Mouse (Mus musculus): ENCODE data around the gene Fgf10.

The Fgf10 gene

DNA sequence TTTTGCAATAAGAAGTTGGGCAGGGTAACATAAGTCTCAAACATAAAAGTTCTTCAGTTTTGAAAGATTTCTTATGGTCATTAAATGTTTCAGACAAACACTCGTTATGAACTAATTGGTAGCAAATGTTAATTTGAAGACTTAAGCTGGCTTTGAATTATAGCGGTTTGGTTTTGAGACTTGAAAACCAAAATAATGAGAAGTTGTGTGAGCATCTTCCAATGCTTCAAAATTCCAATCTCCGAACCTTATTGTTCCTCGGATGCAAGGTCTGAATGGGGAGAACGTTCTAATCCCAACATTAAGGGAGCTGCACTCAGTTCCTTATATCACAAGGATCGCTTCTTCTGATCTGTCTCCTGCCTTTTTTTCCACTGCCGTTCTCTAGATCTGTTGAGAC, at the start of gene Fgf10:
TSS of gene Fgf10 (plus strand) at position 301 of the 400 bp plus-strand sequence.
- DNase-seq (ENCODE audit: low spot score) = no peak

DNA sequence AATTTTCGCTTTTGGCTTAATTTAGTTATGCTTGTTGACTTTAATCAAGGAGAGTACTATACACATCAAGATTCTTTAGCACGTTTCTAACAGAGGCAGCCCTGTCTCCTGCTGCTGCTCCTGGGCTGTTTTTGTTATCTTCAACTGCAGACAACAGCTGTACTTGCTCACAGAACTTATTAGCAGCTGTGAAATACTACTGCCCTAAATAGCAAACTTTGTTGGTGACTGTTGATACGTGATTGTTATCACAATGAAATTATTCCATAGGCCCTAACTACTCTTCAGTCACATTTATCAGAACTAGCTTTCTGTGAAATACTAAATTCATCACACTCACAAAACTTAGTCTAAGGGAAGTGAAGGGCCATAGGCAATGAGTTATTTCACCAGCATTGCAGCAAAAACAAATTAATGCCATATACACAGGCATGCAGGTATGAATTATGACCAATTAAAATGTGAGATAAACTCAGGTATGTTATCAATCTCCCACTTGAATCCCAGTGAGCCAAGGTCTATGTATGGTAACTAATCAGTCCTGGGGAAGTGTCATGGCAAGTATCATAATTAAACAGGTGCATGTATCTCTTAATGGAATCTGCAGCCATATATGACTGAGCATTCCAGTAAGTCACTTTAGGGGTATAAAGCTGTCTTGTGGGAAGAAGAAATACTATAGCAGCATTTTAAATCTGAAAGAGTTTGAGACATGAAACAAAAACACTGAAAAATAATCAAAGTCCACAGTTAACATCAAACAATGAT, 39.7 kb upstream of the Fgf10 start:
- no peak for DNase-seq (ENCODE audit: low spot score)

DNA sequence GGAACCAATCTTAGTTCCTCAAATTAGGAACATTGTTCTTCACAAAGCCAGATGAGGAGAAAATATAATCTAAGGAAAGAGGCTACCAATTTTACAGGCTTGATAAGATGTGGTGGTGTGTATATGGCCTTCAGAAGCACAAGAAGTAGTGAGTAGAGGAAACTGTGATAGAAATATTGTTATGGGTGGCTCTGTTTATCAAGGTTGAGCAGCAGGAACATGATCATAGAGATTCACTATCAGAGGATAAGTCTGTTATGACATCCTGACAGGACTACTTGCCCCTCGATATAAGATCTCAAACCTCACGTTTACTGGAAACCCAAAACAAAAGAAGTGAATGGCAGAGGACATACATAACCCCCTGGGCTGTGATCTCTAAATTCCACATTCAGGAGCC, 38.1 kb upstream of the Fgf10 start:
- no peak for DNase-seq (ENCODE audit: low spot score)

DNA sequence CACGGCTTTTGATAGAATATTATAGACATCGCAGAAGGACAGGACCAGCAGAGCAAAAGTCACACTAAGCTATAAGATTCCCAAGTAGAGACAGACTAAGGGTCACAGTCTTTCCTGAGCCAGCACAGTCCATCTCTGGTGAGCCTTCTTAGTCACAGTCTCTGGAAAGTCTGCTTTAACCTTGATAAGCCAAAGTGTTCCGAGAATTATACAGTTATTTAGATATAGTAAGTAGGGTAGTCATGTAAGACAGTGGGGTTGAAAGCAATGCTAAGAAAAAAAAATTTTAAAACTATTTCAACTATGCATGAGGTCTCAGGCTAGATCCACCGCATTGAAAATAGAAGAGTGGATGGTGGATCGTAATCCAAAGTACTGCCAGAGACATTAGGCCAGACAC, 33.5 kb upstream of the Fgf10 start:
- no peak for DNase-seq (ENCODE audit: low spot score)

DNA sequence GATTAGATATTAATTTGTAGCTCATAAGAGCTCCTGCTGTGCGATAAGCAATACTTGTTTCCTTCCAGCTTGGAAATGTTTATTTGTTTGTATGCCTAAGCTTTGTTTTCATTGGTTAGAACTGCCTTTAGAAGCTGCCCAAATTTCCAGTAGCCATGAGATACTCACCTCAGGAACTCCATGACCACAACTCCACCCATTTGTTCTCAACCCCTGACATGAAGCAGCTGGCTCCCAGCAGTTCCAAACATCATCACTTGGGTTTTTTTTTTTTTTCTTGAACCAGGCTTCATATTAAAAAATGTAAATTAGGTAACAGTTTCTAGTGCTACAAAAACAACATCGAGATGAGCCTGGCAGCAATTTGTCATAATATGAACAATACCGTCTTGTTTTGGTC, 27.0 kb upstream of the Fgf10 start:
- no peak for DNase-seq (ENCODE audit: low spot score)

DNA sequence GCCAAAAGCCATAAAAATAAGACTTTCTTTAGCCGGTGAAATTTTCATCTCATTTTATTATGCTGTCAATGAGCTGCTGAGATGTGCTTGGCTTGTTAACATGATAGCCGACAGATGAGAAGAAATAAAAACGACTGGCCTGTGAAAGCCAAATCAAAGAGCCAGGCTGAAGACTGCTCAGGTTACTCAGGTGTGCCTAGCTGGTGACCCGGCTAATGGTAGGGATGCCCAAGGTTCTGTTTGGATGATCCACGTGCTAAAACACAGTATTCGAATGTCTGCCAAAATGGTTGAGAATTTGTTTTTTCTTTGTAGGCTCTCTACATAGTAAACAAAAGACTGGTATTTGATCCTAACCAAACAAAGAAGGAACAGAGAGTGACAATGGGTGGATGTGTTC, 26.5 kb upstream of the Fgf10 start:
- DNase-seq (ENCODE audit: low spot score) = no peak

DNA sequence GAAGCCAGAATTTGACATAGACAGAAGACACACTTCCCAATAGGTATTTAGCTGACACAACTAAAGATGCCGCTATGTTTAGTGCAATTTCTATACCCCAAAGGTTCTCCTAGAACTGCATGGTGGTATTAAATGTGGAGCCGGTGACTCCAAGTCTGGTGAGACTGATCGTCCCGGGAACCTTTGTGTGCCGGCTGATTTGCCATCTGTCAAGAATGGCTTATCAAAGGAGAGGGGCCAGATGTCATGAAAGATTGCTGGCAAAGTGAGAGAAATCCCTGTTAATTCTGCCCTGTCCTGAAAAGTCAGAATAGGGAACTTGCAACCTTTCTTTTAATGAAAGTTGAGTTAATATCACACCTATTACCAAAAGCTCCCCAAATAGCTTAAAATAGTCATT, 12.6 kb upstream of the Fgf10 start:
- DNase-seq (ENCODE audit: low spot score) = no peak

DNA sequence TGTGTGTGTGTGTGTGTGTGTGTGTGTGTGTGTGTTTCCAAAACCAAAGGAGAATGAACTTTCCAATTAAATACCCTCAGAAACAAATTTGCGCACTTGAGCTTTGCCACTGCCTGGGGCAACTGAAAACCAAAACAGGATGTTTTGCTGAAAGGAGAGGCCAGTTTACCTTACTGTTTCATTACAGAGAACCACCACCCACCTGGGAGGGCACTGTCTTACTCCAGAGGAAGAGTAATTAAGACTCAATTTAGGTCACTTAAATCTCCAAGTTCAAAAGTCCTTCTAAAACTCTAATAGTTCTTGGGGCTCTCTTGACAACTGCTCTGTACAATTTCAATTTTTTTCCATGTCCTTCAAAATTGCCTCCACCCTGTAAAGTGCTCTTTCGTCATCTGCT, 11.6 kb upstream of the Fgf10 start:
- DNase-seq (ENCODE audit: low spot score) = no peak

DNA sequence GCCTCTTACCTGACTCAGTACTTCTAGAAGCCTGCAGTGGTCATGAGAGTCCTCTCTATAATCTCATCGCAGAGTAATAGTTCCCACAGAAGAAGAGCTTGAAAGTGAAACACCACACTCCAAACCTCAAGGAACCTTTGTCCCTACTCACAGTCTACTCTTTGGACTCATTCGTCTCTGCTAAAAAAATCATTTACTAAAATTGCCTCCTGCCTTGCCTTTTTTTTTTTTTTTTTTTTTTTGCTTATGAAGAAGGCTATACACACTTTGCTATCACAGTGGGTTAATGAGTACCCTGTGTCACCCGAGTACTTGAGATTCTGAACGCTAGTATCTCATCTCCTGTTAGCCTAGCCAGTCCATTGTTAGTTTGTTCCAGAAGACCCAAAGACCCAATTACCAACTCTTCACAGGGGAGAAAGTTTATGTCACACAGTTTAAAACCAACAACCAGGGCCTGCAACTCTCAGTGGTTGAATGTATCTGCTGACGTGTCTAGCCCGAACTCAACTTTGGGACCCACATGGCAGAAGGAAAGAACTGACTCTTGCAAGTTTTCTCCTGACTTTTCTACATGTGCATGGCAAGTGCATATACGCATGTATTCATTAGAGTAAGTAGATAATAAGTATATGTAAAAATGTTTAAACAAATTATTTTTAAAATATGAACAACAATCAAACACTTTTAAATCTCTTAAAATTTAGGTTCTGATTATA, 10.8 kb upstream of the Fgf10 start:
- DNase-seq (ENCODE audit: low spot score) = no peak

DNA sequence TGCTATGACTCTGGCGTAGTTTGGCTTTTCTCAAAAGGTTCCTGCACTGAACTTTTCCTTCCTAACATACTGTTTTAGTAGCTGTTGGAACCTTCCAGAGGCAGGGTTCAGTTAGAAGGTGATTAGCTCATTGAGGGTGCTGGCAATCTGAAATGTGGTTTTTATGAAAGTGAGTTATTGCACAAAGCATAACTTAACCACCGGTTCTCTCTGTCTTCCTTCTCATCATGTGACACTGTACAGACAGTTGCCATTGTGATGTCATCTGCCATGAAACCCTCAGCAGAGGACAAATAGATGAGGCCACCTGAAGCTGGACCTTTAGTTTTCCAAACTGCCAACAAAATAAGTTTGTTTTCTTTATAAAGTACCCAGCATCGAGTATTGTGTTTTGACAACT, 7.9 kb upstream of the Fgf10 start:
- DNase-seq (ENCODE audit: low spot score) = no peak

DNA sequence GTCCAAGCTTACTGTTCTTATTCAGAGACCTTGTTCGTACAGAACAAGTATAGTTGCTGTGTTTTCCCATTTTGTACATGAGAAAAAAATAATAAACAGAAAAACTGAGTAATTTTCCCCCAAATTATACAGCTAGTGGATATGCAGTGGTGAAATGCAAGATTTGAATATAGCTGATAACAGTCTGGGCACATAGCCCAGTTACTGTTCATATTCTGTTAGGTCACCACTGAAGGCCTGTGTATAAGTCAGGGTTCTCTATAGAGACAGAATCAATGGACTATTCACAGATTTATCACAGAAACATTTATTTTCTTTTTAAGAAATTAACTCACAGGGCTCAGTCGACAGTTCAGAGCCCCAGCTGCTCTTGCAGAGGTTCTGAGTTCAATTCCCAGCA, 4.7 kb upstream of the Fgf10 start:
- DNase-seq (ENCODE audit: low spot score) = no peak

DNA sequence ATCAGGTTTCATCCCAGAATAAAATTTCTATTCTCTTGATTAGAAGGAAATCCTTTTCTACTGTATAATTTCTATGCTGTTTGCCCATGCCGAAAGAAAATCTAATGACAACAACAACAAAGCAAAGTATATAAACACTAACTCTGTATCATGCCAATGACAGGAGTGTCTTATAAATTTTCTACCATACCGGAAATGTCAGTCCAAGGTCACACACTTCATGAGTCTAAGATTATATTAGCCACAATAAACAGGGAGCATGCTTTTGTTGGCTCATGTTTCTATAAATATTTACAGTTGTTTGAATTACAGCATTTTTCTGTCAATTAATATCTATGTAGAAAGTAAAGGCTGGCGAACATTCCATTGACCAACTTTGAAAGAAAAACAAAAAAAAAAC, 9.6 kb downstream of the Fgf10 start:
- DNase-seq (ENCODE audit: low spot score) = no peak

DNA sequence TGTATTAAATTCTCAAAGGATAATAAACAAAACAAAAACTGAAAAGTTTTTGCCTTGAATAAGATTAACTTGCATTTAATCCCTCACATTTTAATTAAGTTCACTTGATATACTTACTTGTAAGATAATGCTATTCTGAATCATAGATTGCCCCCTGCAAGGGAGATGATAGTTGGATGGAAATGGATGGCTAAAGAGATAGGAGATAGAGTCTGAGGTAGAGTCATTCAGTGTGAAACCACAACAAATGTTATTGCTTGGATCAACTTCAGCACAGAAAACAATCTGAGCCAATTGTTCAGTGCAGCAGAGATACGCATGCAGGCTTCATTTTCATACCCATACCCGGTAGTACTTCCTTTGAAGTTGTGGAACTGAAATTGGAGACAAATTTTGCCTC, 23.5 kb downstream of the Fgf10 start:
- no peak for DNase-seq (ENCODE audit: low spot score)

DNA sequence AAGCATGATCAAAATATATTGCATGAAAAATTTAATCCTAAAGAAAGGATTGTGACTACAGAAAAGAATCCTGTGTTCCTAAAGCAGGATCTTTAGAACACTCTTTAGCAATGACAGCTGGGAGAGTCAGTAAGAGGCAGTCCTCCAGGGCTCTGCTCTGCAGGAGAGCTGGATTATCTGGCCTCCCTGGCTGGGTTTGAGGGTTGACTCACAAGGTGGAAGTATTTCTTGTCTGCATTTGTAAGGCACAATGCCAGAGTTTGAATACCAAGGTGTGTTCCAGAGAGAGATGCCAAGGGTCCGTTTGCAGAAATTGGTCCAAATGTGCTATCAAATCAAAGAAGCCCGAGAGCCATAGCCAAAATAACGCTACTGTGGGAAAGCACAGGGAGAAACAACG, 25.5 kb downstream of the Fgf10 start:
- no peak for DNase-seq (ENCODE audit: low spot score)

DNA sequence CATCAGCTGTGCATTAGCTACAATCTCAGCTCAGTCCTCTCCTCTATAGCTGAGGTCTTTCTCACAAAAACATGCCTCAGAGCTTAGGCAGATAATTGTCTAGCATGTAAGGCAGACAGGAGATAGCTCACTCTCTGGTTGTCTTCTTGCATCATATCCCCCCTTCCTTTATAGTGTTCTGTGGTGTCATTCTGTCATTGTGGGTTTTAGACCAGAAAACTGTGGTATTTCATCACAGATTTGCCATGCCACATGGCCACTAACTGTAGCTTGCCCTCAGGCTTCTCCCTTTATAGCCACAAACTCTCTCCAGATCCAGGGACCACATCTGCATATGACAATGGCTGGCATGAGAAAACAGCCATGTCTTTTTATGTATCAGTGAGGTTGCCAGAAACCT, 34.1 kb downstream of the Fgf10 start:
- no peak for DNase-seq (ENCODE audit: low spot score)

DNA sequence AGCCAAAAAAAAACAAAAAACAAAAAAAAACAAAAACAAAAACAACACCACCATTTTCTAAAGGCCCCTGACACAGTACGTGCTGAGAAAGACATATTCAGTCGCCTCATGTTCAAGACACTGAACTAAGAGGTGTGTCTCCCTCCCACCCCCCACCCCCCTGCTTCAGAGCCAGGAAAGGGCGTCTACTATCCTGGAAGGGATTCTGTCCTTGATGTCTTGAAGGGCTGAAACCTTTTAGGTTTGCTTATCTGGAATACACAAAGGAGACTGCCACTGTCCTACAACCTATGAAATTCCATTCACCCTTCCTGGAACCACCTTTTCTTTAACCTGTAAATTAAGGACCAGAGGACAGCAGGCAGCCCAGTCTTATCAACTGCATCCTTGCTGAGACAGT, 36.1 kb downstream of the Fgf10 start:
- DNase-seq (ENCODE audit: low spot score) = no peak

DNA sequence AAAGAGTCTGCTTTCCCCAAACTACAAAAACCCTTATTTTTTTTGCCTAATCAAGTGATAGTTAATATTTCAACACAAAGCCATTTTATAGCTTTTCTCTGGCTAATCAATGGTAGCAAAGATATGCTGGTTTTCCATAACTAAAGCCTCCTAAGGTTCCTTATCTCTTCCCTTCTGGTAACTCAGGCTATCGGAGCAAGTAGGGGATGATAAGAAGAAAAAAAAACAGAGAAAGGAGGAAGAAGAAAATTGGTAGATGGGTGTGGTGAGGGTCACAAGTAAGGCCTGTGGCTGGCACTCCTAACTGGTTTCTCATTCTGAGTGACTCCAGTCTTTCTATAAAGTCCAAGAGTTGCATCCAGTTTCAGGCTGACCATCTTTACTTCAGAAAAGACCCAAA, 40.3 kb downstream of the Fgf10 start:
- no peak for DNase-seq (ENCODE audit: low spot score)

DNA sequence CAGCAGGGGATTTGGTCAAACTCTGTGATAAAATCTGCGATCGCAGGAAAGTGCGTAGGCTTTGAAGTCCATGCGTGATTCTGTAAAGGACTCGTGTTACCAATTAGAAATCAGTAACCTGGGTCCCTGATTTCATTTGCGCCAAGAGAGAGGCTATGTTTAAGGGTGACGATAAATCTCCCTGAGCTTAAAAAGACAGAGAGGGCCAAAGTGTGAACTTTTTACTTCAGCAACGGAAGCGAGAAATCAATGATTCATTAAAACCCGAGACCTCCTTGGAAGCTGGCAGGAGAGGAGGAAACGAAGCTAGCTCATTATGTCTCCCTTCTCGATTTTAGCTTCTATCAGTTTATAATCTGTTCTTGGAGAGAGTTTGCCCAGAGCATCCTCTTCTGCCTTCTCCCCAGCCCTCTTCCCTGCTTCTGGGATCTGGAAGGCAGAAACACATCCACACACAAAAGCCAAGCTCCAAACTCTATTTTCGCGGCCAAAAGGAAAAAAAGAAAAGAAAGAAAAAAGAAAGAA, 44.1 kb downstream of the Fgf10 start:
- peak; percentile 49 for DNase-seq (ENCODE audit: low spot score)

DNA sequence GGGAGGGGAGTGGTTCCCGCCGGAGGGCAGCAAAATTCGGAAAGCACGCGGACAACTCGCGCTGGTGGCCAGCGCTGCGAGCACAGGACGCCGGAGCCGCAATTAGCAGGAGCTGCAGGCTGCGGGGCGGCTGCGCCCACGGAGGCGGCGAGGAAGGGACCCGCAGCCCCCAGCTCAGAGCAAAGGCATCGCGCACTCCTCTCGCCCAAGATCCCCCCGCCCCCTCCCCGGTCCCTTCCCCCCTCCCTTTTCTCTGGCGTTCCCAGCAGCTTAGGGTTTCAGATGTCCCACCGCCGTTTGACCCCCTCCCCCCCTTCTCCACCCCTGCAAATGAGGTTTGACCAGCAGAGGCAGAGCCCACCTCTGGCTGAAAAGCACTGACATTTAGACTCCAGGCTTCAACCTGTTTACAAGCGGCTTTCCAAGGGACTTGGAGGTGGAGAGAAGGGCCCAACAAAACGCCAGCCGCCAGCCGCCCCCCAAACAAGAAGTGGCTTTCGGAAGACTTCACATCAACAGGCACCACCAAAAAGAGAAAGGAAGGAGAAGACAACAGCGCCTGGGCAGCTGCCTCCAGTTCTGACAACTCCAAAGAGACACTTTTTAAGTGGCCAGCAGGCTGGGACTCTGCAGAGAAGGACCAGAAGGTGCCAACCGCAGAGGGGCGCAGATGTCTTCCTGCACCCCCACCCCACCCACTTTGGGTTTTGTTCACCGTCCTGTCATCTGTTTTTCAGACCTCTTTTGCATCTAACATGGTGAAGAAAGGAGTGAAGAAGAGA, 44.9 kb downstream of the Fgf10 start:
- DNase-seq (ENCODE audit: low spot score) = peak; percentile 76

DNA sequence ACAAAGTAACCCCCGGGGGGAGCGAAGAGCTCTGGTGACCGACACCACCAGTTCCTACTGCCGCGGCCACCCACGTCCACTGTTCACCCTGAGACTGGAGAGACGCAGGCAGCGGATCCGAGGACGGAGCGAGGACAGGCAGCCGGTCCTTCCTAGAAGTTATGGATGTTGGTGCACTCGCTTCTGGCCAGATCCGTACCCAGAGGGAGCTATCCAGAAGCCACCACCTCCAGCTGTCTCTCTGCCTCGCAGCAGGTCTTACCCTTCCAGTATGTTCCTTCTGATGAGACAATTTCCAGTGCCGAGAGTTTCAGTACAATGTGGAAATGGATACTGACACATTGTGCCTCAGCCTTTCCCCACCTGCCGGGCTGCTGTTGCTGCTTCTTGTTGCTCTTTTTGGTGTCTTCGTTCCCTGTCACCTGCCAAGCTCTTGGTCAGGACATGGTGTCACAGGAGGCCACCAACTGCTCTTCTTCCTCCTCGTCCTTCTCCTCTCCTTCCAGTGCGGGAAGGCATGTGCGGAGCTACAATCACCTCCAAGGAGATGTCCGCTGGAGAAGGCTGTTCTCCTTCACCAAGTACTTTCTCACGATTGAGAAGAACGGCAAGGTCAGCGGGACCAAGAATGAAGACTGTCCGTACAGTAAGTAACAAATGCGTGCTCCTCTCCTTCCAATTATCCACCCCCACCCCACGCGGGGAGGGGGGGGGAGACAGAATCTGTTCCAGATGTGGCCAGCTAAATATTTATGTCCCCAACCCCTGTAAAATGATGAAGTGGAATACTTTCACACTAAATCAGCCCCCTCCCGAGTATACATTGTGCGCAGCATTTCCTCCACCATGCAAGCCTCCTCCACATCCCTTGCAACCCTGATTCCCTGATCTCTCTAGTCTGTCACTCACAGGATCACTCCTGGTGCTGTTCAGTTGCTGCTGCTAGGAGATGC, 45.8 kb downstream of the Fgf10 start:
- DNase-seq (ENCODE audit: low spot score) = peak; percentile 61

DNA sequence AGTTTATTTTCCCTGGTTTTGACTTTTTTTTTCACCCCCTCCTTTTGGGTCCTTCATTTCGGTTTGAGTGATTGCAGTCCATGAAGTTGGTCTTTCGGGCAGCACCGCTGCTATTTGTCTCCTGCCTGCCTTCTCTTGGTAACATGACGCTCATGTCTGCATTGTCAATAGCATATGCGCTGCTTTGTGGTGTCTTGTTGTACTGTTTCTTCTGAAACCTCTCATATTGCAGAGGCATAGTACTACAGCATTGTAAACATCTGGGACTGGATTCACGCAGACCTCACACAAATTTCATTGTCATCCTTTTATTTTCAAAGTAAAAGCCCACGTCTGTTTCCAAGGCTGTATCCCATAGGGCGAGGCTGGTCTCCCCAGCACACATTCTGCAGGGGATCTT, 46.7 kb downstream of the Fgf10 start:
- DNase-seq (ENCODE audit: low spot score) = peak; percentile 47

DNA sequence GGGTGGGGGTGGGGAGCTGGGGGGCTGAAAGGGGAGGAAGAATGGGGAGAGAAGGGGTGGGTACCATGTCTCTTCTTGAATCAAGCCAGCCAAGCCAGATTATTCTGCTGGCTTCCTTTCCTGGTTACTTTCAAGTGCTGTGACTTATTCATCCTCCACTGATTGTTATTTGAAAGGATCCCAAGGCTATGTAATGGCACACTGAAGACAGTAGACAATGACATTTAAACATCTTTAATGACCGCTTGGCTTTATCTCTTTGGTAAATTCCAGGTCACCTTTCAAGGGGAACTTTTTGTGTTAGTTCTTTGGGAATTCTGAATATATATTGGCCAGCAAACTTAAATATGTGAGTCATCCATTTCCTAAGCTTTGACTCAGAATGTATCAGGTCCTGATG, 47.1 kb downstream of the Fgf10 start:
- no peak for DNase-seq (ENCODE audit: low spot score)
